In genomic region chr5:25759460-25760409, GRCm38 (mm10) we compare ENCODE assay signal across 8 mouse cellular contexts. TPM values are rescaled to one million over a fixed set of nuclear protein-coding genes. Genes with fewer than 3 reads are reported as not detected.
DNase-seq lines count a peak whose midpoint lies in the region; ATAC-seq lines count a peak whose summit lies in the region.

Gene Actr3b (plus strand): TSS chr5:25759997.

- peak within 1 kb of the TSS; percentile 90 for H3K4me3 ChIP-seq in forebrain, embryonic 10.5 days
- H3K4me3 ChIP-seq in heart, embryonic 15.5 days = peak within 1 kb of the TSS; percentile 70
- peak within 1 kb of the TSS; percentile 66 for H3K4me3 ChIP-seq in liver, embryonic 12.5 days

- H3K27me3 ChIP-seq in forebrain, embryonic 10.5 days (ENCODE audit: poor library complexity, severe bottlenecking) = peaks cover 22% of the 10 kb centered on the region
- no peaks in the 10 kb centered on the region for H3K27me3 ChIP-seq in heart, embryonic 15.5 days
- H3K27me3 ChIP-seq in liver, embryonic 12.5 days (replicated peaks) = peaks cover 27% of the 10 kb centered on the region
- no peaks in the 10 kb centered on the region for H3K27me3 ChIP-seq in splenic B cell, adult 2 months (ENCODE audit: control insufficient read depth, insufficient read depth, low read length, poor library complexity, severe bottlenecking)

- 2% methylated on average over 45 of the region's 45 CpGs for WGBS in forebrain, embryonic 10.5 days
- WGBS in heart, embryonic 15.5 days = 3% methylated on average over 45 of the region's 45 CpGs
- WGBS in liver, embryonic 12.5 days (ENCODE audit: insufficient replicate concordance) = 3% methylated on average over 45 of the region's 45 CpGs

- peak within 1 kb of the TSS; percentile 87 for H3K4me2 ChIP-seq in heart, embryonic 15.5 days
- H3K4me2 ChIP-seq in liver, embryonic 12.5 days = peak within 1 kb of the TSS; percentile 90

- ATAC-seq in CD4-positive, CD25-positive, alpha-beta regulatory T cell, adult 4 months = peak; percentile 98
- peak; percentile 94 for ATAC-seq in heart, embryonic 15.5 days (replicated peaks; ENCODE audit: insufficient number of reproducible peaks, insufficient read depth, low FRiP score, low read depth)
- ATAC-seq in liver, embryonic 12.5 days = peak; percentile 91

- peak within 1 kb of the TSS; percentile 84 for H3K27ac ChIP-seq in forebrain, embryonic 10.5 days
- H3K27ac ChIP-seq in heart, embryonic 15.5 days = peak within 1 kb of the TSS; percentile 64
- H3K27ac ChIP-seq in liver, embryonic 12.5 days = no peak within 1 kb of the TSS

- H3K36me3 ChIP-seq in forebrain, embryonic 10.5 days (replicated peaks) = no peaks in the 10 kb centered on the region
- no peaks in the 10 kb centered on the region for H3K36me3 ChIP-seq in heart, embryonic 15.5 days
- H3K36me3 ChIP-seq in liver, embryonic 12.5 days = no peaks in the 10 kb centered on the region
- H3K36me3 ChIP-seq in splenic B cell, adult 2 months (ENCODE audit: control insufficient read depth, insufficient read depth, low read length, poor library complexity, severe bottlenecking) = no peaks in the 10 kb centered on the region

- no peaks in the 10 kb centered on the region for H3K9me3 ChIP-seq in forebrain, embryonic 10.5 days
- no peaks in the 10 kb centered on the region for H3K9me3 ChIP-seq in heart, embryonic 15.5 days (replicated peaks)
- H3K9me3 ChIP-seq in liver, embryonic 12.5 days (replicated peaks) = no peaks in the 10 kb centered on the region

- peaks cover 33% of the 10 kb centered on the region for H3K4me1 ChIP-seq in forebrain, embryonic 10.5 days
- H3K4me1 ChIP-seq in heart, embryonic 15.5 days (replicated peaks) = peaks cover 21% of the 10 kb centered on the region
- H3K4me1 ChIP-seq in liver, embryonic 12.5 days = peaks cover 12% of the 10 kb centered on the region

- H3K9ac ChIP-seq in heart, embryonic 15.5 days = peak within 1 kb of the TSS; percentile 69
- peak within 1 kb of the TSS; percentile 58 for H3K9ac ChIP-seq in liver, embryonic 12.5 days

- peak; percentile 13 for DNase-seq in c-Kit-negative CD71-positive TER-119-positive erythroid progenitor cells, embryonic 14.5 days (ENCODE audit: low read depth, low spot score)
- peak; percentile 84 for DNase-seq in forebrain, embryonic 10.5 days (ENCODE audit: extremely low spot score, low spot score)
- peak; percentile 90 for DNase-seq in kidney, postnatal 14 days
- peak; percentile 79 for DNase-seq in naive thymus-derived CD4-positive, alpha-beta T cell, adult 2 months (ENCODE audit: low read depth)
- peak; percentile 85 for DNase-seq in splenic B cell, adult 2 months (ENCODE audit: low read depth, low spot score)

RNA-seq across cellular contexts. Expression of gene Actr3b, which starts in this region (rescaled TPM):
- polyA plus RNA-seq in CD4-positive, CD25-positive, alpha-beta regulatory T cell, adult 4 months (2017; shearing (Covaris generic)) = 1 to 10 TPM in 1 of 2 experiments, under 1 TPM in 1; 0.82 to 1.1 TPM
- polyA plus RNA-seq in forebrain, embryonic 10.5 days (2016; fragmentation: Nextera tagmentation; extraction: Ambion mirVana) = 11.0 and 11.7 TPM in 2 replicates
- polyA plus RNA-seq in heart, embryonic 15.5 days (2015; fragmentation: Nextera tagmentation; extraction: Ambion mirVana) = 28.6 and 29.7 TPM in 2 replicates
- 0.91 and 1.0 TPM in 2 replicates for polyA plus RNA-seq in liver, embryonic 12.5 days (2016; fragmentation: Nextera tagmentation; extraction: Ambion mirVana)

Comparison
In these comparisons a context has a peak if more than half of its experiments do, and no peak if none do; other contexts are left out.
1. DNase-seq: peak in every context shown above with its lines; median percentile 90 in kidney, postnatal 14 days; 85 in splenic B cell, adult 2 months; 84 in forebrain, embryonic 10.5 days; 79 in naive thymus-derived CD4-positive, alpha-beta T cell, adult 2 months; 13 in c-Kit-negative CD71-positive TER-119-positive erythroid progenitor cells, embryonic 14.5 days.